Mouse (Mus musculus) limb, embryonic 15.5 days (tissue): ENCODE measurements around the gene Nfyc. TPM values are rescaled to one million over a fixed set of nuclear protein-coding genes. Genes with fewer than 3 reads are reported as not detected.

Source experiments
- microRNA counts: library from miRNA; unstranded; fragments of <30 nt; microRNA quantifications from one replicate; lab custom pipeline; 2016
- microRNA-seq: library from miRNA; unstranded; fragments of <30 nt; microRNA quantifications from one replicate; pipeline ENCODE4, GENCODE M21; 2016
- polyA plus RNA-seq: library from polyadenylated mRNA; unstranded; fragments of >200 nt; fragmentation: Nextera tagmentation; extraction: Ambion mirVana; gene quantifications from 2 replicates; pipeline ENCODE4 v1.2.1, GENCODE M21; 2015

The Nfyc gene
- polyA plus RNA-seq, 1 experiment from 2014 or later: 92.8 TPM

MicroRNAs encoded within 50 kb of the gene (microRNA counts, 519-probe panel; counts per million panel counts)
- microRNA mmu-miR-30e (lab: Ali Mortazavi, UCI): 2,696 counts per million, percentile 58 among the panel's probes with 10 or more counts

Small RNA genes within 50 kb of the gene (microRNA-seq; reads per million reads assigned to microRNA genes)
- gene Gm23936: not detected
- gene Mir30c-1: 48.7 reads per million, percentile 41 among the genes with 10 or more reads in this experiment
- not detected for gene Mir30e
- not detected for gene Mir30f

Other genes starting within 250 kb of the Nfyc start
- gene Gm8439, start 242.8 kb downstream of the Nfyc start, polyA plus RNA-seq: not detected in 2 replicates
- gene Cited4, start 165.0 kb downstream of the Nfyc start, polyA plus RNA-seq: 7.6 TPM in 2 replicates
- gene Kcnq4, start 83.0 kb downstream of the Nfyc start, polyA plus RNA-seq: 3.9 and 4.6 TPM in 2 replicates
- gene Rims3, start 23.2 kb upstream of the Nfyc start, polyA plus RNA-seq: 0.24 and 0.35 TPM in 2 replicates
- gene Exo5, start 93.4 kb upstream of the Nfyc start, polyA plus RNA-seq: 25.8 and 26.8 TPM in 2 replicates
- gene Zfp69, start 120.1 kb upstream of the Nfyc start, polyA plus RNA-seq: 7.9 and 8.2 TPM in 2 replicates
- 11.6 and 13.2 TPM in 2 replicates for gene Smap2, start 185.7 kb upstream of the Nfyc start, polyA plus RNA-seq
- 110 and 122 TPM in 2 replicates for gene Col9a2, start 207.8 kb upstream of the Nfyc start, polyA plus RNA-seq